Mouse (Mus musculus) lung, postnatal 0 days (tissue): ENCODE data around the gene Gtf2i. TPM values are rescaled to one million over a fixed set of nuclear protein-coding genes. Genes with fewer than 3 reads are reported as not detected.

Experiments
- ATAC-seq: fragments of 200-750 bp; cut with Nextera tagmentation; 2 replicates; pipeline ENCODE4 v1.8.0; 2017; ENCODE audit warnings: moderate library complexity
- DNase-seq: peaks from one replicate; pipeline ENCODE4 v3.0.0-alpha.2; 2016; ENCODE audit warnings: low spot score
- H3K27ac ChIP-seq: fragments of 300-500 bp; sonication (generic); 2 replicates; pipeline ENCODE4 v1.5.1; 2014; ENCODE audit warnings: antibody characterized with exemption, mild to moderate bottlenecking, low read length, mixed read lengths
- H3K27me3 ChIP-seq: fragments of 300-500 bp; sonication (generic); replicated peaks from 2 replicates; pipeline ENCODE4 v1.6.1; 2014; ENCODE audit warnings: low read length, mixed read lengths; ENCODE audit not compliant: insufficient read depth
- H3K36me3 ChIP-seq: fragments of 300-500 bp; sonication (generic); 2 replicates; pipeline ENCODE4 v1.6.1; 2014; ENCODE audit warnings: low read length, mixed read lengths; ENCODE audit not compliant: insufficient read depth
- H3K4me1 ChIP-seq: fragments of 300-500 bp; sonication (generic); 2 replicates; pipeline ENCODE4 v1.6.1; 2014; ENCODE audit warnings: antibody characterized with exemption, low read depth, low read length, mixed read lengths; ENCODE audit not compliant: insufficient read depth
- H3K4me2 ChIP-seq: fragments of 300-500 bp; sonication (generic); replicated peaks from 2 replicates; pipeline ENCODE4 v1.6.1; 2014; ENCODE audit warnings: low read depth, mild to moderate bottlenecking, low read length, moderate library complexity, mixed read lengths
- H3K4me3 ChIP-seq: fragments of 300-500 bp; sonication (generic); 2 replicates; pipeline ENCODE4 v1.5.1; 2014; ENCODE audit warnings: low read depth, low read length
- H3K9ac ChIP-seq: fragments of 300-500 bp; sonication (generic); replicated peaks from 2 replicates; pipeline ENCODE4 v1.6.1; 2014; ENCODE audit warnings: low read depth, mild to moderate bottlenecking
- H3K9me3 ChIP-seq: fragments of 300-500 bp; sonication (generic); 2 replicates; pipeline ENCODE4 v1.6.1; 2016; ENCODE audit warnings: low read length, mixed read lengths
- CTCF ChIP-seq: IDR thresholded peaks from 2 replicates; pipeline ENCODE4 v1.5.1; 2016; ENCODE audit warnings: antibody characterized with exemption, mild to moderate bottlenecking
- EP300 ChIP-seq: IDR thresholded peaks from 2 replicates; pipeline ENCODE4 v1.6.1; 2016; ENCODE audit warnings: antibody characterized with exemption, mild to moderate bottlenecking, control low read depth
- WGBS: fragments of 180-500 bp; shearing (Covaris S2); extraction: QIAGEN DNeasy Blood & Tissue Kit; methylation state at CpG from one replicate; pipeline ENCODE4 v1.1.7; 2014; 5-methylcytosine and 5-hydroxymethylcytosine counted together
- polyA plus RNA-seq: library from polyadenylated mRNA; unstranded; fragments of >200 nt; fragmentation: Nextera tagmentation; extraction: Ambion mirVana; gene quantifications from 2 replicates; pipeline ENCODE4 v1.2.1, GENCODE M21; 2015

The Gtf2i gene
- polyA plus RNA-seq, 1 experiment from 2014 or later, result 84.9 TPM

DNA sequence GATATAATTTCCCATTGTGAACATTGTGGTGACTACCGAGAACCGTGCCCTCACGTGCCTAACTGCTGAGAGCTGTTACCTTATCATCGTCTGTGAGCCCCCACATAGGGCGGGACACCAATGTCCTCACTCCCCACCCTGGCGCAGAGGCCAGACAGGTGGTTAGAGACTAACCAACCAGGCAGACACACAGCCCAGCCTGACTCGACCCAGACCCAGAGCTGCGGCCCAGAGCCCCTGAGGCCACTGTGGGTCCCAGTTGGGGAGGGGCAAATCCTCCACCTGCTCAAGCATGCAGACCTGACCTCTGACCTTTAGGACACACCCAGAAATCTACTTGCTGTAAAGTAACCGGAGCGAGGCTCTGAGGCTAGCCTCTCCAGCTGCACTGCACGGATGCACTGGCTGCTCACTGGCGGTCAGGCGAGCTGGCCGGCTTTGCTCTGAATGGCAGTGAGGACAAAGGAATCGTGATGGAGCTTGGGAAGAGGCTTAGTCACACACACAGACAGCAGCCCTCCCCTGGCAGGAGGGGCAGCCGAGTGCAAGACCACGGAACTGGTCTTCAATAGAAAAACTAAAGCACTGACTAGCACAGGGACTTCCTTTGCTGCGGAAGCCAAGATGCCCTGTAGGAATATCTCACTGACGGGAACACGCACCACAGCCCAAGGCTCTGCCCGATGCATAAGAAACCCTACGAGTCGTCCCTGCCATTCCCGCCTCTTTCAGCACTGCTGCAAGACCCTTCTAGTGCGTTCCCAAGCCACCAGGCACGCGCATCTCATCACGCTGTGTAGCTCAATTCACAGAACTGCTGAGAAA is 76.4 kb downstream of the Gtf2i start:
- Histone ChIP-seq H3K36me3 (peaks cover 59% of the 10 kb centered on the region), H3K4me2 (no peak overlapping the region), H3K27me3 (no peaks in the 10 kb centered on the region), H3K4me3 (no peak overlapping the region), H3K4me1 (peaks cover 8% of the 10 kb centered on the region; the same call in 1 of the 2 replicates), H3K9ac (no peak overlapping the region), H3K27ac (no peak overlapping the region), H3K9me3 (no peaks in the 10 kb centered on the region)
- ATAC-seq, result no peak
- DNase-seq, result no peak
- WGBS, result 84% methylated on average over 28 of the region's 28 CpGs
- TF ChIP-seq EP300, result no peak
- no peak for TF ChIP-seq CTCF

DNA sequence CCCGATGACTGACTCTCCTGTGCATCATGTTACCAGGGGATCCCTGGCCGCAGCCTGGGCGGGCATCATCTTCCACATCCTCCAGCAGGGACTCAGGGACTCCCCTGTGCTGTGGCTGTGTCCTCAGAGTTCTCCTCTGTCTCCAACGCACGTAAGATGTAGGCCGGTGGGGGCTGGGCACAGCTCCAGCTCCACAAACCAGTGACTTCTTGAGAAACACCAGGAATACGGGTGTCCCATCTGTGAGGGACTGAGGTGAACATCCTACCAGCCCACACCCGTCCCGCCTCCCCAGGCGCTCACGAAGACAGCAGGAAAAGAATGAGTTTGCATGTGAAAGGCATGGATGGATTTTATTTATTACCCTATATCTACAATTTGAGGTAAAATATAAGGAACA is 77.1 kb downstream of the Gtf2i start:
- Histone ChIP-seq H3K4me2 (no peak overlapping the region), H3K9me3 (no peaks in the 10 kb centered on the region), H3K27me3 (no peaks in the 10 kb centered on the region), H3K36me3 (peaks cover 52% of the 10 kb centered on the region), H3K9ac (no peak overlapping the region), H3K4me1 (peaks cover 8% of the 10 kb centered on the region; the same call in 1 of the 2 replicates), H3K27ac (no peak overlapping the region), H3K4me3 (no peak overlapping the region)
- 89% methylated on average over 11 of the region's 11 CpGs for WGBS
- no peak for DNase-seq
- ATAC-seq, result no peak
- TF ChIP-seq EP300 (no peak), CTCF (no peak)

DNA sequence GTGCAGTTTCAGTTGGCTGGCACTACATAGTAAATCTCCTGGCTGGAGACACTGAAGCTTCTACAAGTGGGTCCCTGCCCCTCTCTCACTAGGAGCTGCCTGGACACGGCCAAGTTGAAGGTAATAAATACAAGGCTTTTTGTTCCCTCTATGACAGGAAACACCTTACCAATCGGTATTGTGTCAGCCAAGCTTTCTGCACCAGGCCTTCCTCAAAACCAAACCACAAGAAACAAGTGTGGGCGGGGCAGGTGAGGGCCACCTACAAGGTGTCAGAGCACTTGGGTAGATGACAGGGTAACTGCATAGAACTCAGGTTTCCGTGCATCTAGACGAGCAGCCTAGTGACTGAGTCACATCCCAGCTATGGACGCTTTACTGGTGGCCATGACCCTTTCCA is 77.8 kb downstream of the Gtf2i start:
- Histone ChIP-seq H3K4me3 (no peak overlapping the region), H3K27ac (no peak overlapping the region), H3K4me1 (peaks cover 13% of the 10 kb centered on the region; the same call in 1 of the 2 replicates), H3K9me3 (no peaks in the 10 kb centered on the region), H3K4me2 (no peak overlapping the region), H3K36me3 (peaks cover 46% of the 10 kb centered on the region), H3K27me3 (no peaks in the 10 kb centered on the region), H3K9ac (no peak overlapping the region)
- peak; percentile 8; the same call in 1 of the 2 replicates for ATAC-seq
- TF ChIP-seq EP300 (no peak), CTCF (no peak)
- 58% methylated on average over 6 of the region's 6 CpGs for WGBS
- peak; percentile 53 for DNase-seq

DNA sequence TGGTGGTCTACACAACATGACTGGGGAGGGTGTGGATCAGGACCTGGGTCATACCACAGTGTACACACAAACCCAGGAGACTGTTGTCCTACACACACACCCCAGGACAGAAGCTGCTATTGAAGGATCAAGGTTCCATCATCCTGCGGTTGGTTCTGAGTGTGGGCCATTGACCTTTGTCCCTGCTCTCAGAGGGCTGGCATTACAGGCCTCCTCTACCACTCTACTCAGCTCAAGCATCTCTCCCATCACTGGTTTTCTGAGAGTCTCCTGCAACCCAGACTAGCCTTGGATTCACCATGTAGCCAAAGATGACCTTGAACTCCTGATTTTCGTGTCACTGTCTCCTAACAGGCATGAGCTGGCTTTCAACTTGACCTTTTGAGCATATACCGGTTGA is 78.3 kb downstream of the Gtf2i start:
- Histone ChIP-seq H3K4me2 (no peak overlapping the region), H3K36me3 (peaks cover 40% of the 10 kb centered on the region), H3K9me3 (no peaks in the 10 kb centered on the region), H3K4me1 (peaks cover 13% of the 10 kb centered on the region; the same call in 1 of the 2 replicates), H3K4me3 (no peak overlapping the region), H3K27me3 (no peaks in the 10 kb centered on the region), H3K9ac (no peak overlapping the region), H3K27ac (no peak overlapping the region)
- WGBS, result 74% methylated on average over 3 of the region's 3 CpGs
- ATAC-seq (no peak), DNase-seq (no peak)
- TF ChIP-seq CTCF (no peak), EP300 (no peak)

DNA sequence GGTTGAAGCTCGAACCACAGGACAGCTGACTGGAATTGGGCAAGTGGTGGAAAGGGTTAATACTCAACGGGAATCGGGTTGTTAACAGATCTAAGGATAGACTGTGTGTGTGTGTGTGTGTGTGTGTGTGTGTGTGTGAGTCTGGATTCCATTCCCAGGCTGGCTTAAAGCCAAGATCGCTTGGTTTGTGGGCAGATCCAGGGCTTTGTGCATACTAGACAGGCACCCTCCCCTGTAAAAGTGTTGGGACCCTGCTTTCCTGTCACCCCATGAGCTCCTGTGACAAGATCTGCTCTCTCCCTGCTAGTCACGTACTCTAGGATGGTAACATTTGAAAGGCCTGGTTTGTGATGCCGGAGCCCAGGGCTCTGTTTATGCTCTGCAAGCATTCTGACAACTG is 79.4 kb downstream of the Gtf2i start:
- Histone ChIP-seq H3K9me3 (no peaks in the 10 kb centered on the region), H3K27ac (peak overlapping the region; percentile 60; the same call in 1 of the 2 replicates), H3K4me3 (no peak overlapping the region), H3K9ac (no peak overlapping the region), H3K36me3 (peaks cover 29% of the 10 kb centered on the region; the same call in 1 of the 2 replicates), H3K4me1 (peaks cover 13% of the 10 kb centered on the region; the same call in 1 of the 2 replicates), H3K27me3 (no peaks in the 10 kb centered on the region), H3K4me2 (no peak overlapping the region)
- peak; percentile 59 for DNase-seq
- 10% methylated on average over 6 of the region's 6 CpGs for WGBS
- peak; percentile 13; the same call in 1 of the 2 replicates for ATAC-seq
- TF ChIP-seq EP300 (no peak), CTCF (no peak)

DNA sequence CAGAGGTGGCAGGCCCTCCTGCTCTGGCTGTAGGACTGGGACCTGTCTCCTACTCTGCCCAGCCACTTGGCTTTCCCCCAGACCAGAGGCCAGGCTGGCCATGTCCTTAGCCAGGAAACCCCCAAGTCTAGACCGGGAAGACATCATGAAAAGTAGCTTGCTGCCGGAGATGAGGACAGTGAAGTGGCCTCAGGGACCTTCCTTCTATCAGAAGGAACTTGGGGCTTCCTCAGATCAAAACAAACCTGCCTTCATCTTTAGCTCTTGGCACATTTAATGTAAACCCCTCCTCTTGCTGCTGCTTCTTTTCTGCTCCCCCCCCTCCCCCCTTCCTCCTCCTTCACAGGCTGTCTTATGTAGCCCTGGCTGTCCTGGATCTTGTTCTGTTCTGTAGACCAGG is 80.4 kb downstream of the Gtf2i start:
- WGBS, result 36% methylated on average over 2 of the region's 2 CpGs
- peak overlapping the region; percentile 43; the same call in 1 of the 2 replicates for H3K27ac ChIP-seq
- peaks cover 13% of the 10 kb centered on the region; the same call in 1 of the 2 replicates for H3K4me1 ChIP-seq
- TF ChIP-seq CTCF (no peak), EP300 (no peak)
- DNase-seq (no peak), ATAC-seq (no peak)
- H3K27me3 ChIP-seq, result no peaks in the 10 kb centered on the region
- H3K9me3 ChIP-seq, result no peaks in the 10 kb centered on the region
- peaks cover 20% of the 10 kb centered on the region; the same call in 1 of the 2 replicates for H3K36me3 ChIP-seq
- no peak overlapping the region for H3K4me2 ChIP-seq
- no peak overlapping the region for H3K9ac ChIP-seq
- H3K4me3 ChIP-seq, result no peak overlapping the region
